ENCODE assay signal across 9 mouse cellular contexts in genomic region chr17:26600913-26601447, GRCm38 (mm10). TPM values are rescaled to one million over a fixed set of nuclear protein-coding genes. Genes with fewer than 3 reads are reported as not detected.
DNase-seq lines count a peak whose midpoint lies in the region; ATAC-seq and TF ChIP-seq lines count a peak whose summit lies in the region.
"Had no signal": no experiment of that assay in that cellular context is flagged by ENCODE, and none has a peak within 500 bp of the region (broad histone marks: within the 10 kb centered on the region; RNA-seq: fewer than 3 reads in every experiment).

No protein-coding gene starts in this region.

- H3K4me3 ChIP-seq in heart, embryonic 14.5 days (ENCODE audit: control insufficient read depth in 1 of 2, insufficient read depth in 1 of 2, low read depth in 1 of 2, low read length in 2 of 2) = no peak overlapping the region
- no peak overlapping the region for H3K4me3 ChIP-seq in liver, embryonic 12.5 days
- no peak overlapping the region for H3K4me3 ChIP-seq in forebrain, postnatal 0 days (ENCODE audit: low read depth, low read length)
- H3K4me3 ChIP-seq: neural tube, embryonic 15.5 days had no signal

- peaks cover 35 to 49% of the 10 kb centered on the region in 2 experiments for H3K4me1 ChIP-seq in heart, embryonic 14.5 days (ENCODE audit: control insufficient read depth in 2 of 2, insufficient read depth in 2 of 2, low read length in 2 of 2)
- H3K4me1 ChIP-seq in liver, embryonic 12.5 days = peaks cover 52% of the 10 kb centered on the region
- peaks cover 9% of the 10 kb centered on the region; the same call in 1 of the 2 replicates for H3K4me1 ChIP-seq in forebrain, postnatal 0 days (ENCODE audit: insufficient read depth)

- 64% methylated on average over 17 of the region's 17 CpGs for WGBS in heart, embryonic 14.5 days
- WGBS in liver, embryonic 12.5 days (ENCODE audit: insufficient replicate concordance) = 50% methylated on average over 17 of the region's 17 CpGs
- WGBS in forebrain, postnatal 0 days = 73% methylated on average over 17 of the region's 17 CpGs

- H3K36me3 ChIP-seq in heart, embryonic 14.5 days (ENCODE audit: control insufficient read depth, insufficient read depth, low read length) = peaks cover 12% of the 10 kb centered on the region; the same call in 1 of the 2 replicates
- peaks cover 8% of the 10 kb centered on the region; the same call in 1 of the 2 replicates for H3K36me3 ChIP-seq in liver, embryonic 12.5 days
- no peaks in the 10 kb centered on the region; the same call in 1 of the 2 replicates for H3K36me3 ChIP-seq in forebrain, postnatal 0 days (ENCODE audit: insufficient read depth)
- H3K36me3 ChIP-seq: neural tube, embryonic 15.5 days had no signal

- no peak for ATAC-seq in heart, embryonic 14.5 days (ENCODE audit: insufficient number of reproducible peaks, insufficient read depth, low FRiP score, low read depth)
- ATAC-seq in liver, embryonic 12.5 days = peak; percentile 38
- no peak for ATAC-seq in forebrain, postnatal 0 days

- no peak overlapping the region for H3K4me2 ChIP-seq in heart, embryonic 14.5 days (ENCODE audit: low read length)
- H3K4me2 ChIP-seq in liver, embryonic 12.5 days = peak overlapping the region; percentile 37
- H3K4me2 ChIP-seq in forebrain, postnatal 0 days (ENCODE audit: low read depth) = no peak overlapping the region
- H3K4me2 ChIP-seq: neural tube, embryonic 15.5 days had no signal

- no peaks in the 10 kb centered on the region for H3K27me3 ChIP-seq in heart, embryonic 14.5 days (ENCODE audit: control insufficient read depth, insufficient read depth, low read length)
- H3K27me3 ChIP-seq in liver, embryonic 12.5 days (replicated peaks) = no peaks in the 10 kb centered on the region
- no peaks in the 10 kb centered on the region for H3K27me3 ChIP-seq in forebrain, postnatal 0 days (ENCODE audit: insufficient read depth, low read length)
- H3K27me3 ChIP-seq: neural tube, embryonic 15.5 days had no signal

- TF ChIP-seq CTCF in forebrain, postnatal 0 days (IDR thresholded peaks at IDR 0.05; ENCODE audit: low read depth) = no peak

- no peaks in the 10 kb centered on the region for H3K9me3 ChIP-seq in heart, embryonic 14.5 days (ENCODE audit: control insufficient read depth, low read length)
- H3K9me3 ChIP-seq in liver, embryonic 12.5 days (replicated peaks) = no peaks in the 10 kb centered on the region
- no peaks in the 10 kb centered on the region for H3K9me3 ChIP-seq in forebrain, postnatal 0 days (ENCODE audit: low read length)
- H3K9me3 ChIP-seq: neural tube, embryonic 15.5 days had no signal

- H3K27ac ChIP-seq in heart, embryonic 14.5 days (replicated peaks in 1 of 2; ENCODE audit: control insufficient read depth in 1 of 2, insufficient read depth in 1 of 2, low read depth in 2 of 2, low read length in 2 of 2) = peak overlapping the region; percentile 4 to 66; a peak in 2 of 4 replicates
- H3K27ac ChIP-seq in liver, embryonic 12.5 days = peak overlapping the region; percentile 78
- no peak overlapping the region for H3K27ac ChIP-seq in forebrain, postnatal 0 days (ENCODE audit: low read depth, low read length)
- H3K27ac ChIP-seq: neural tube, embryonic 15.5 days had no signal

- peak overlapping the region; percentile 57 for H3K9ac ChIP-seq in heart, embryonic 14.5 days (ENCODE audit: low read length)
- H3K9ac ChIP-seq in liver, embryonic 12.5 days = peak overlapping the region; percentile 5; the same call in 1 of the 2 replicates
- no peak overlapping the region for H3K9ac ChIP-seq in forebrain, postnatal 0 days
- H3K9ac ChIP-seq: neural tube, embryonic 15.5 days had no signal

- no peak for DNase-seq in heart, adult 9 months (ENCODE audit: low spot score in 2 of 2)
- DNase-seq in 416B (ENCODE audit: low read depth) = peak; percentile 36
- DNase-seq in c-Kit-positive CD71-positive TER-119-negative erythroid progenitor cells, embryonic 14.5 days (ENCODE audit: low read depth) = peak; percentile 79
- DNase-seq in forebrain, postnatal 0 days = no peak
- no peak for DNase-seq in thymus, postnatal 25 days
- DNase-seq in cerebellum, adult 9-11 months = no peak

RNA-seq across cellular contexts. Expression of gene Dusp1, which starts 39.1 kb away (rescaled TPM):
- polyA plus RNA-seq in heart, embryonic 14.5 days (2014; fragmentation: Nextera tagmentation; extraction: Ambion mirVana) = 30.2 and 36.9 TPM in 2 replicates
- polyA plus RNA-seq in liver, embryonic 12.5 days (2016; fragmentation: Nextera tagmentation; extraction: Ambion mirVana) = 28.6 and 28.7 TPM in 2 replicates
- total RNA-seq in forebrain, postnatal 0 days (2014; rRNA removed) = 32.7 and 41.0 TPM in 2 replicates
- 36.0 and 38.5 TPM in 2 replicates for polyA plus RNA-seq in forebrain, postnatal 0 days (2015; fragmentation: Nextera tagmentation; extraction: Ambion mirVana)

RNA-seq across cellular contexts. Expression of gene Ergic1, which starts 39.7 kb away (rescaled TPM):
- 120 and 121 TPM in 2 replicates for polyA plus RNA-seq in heart, embryonic 14.5 days (2014; fragmentation: Nextera tagmentation; extraction: Ambion mirVana)
- 44.6 and 45.7 TPM in 2 replicates for polyA plus RNA-seq in liver, embryonic 12.5 days (2016; fragmentation: Nextera tagmentation; extraction: Ambion mirVana)
- total RNA-seq in forebrain, postnatal 0 days (2014; rRNA removed) = 137 and 186 TPM in 2 replicates
- 103 and 106 TPM in 2 replicates for polyA plus RNA-seq in forebrain, postnatal 0 days (2015; fragmentation: Nextera tagmentation; extraction: Ambion mirVana)

Comparison
In these comparisons a context has a peak if more than half of its experiments do, and no peak if none do; other contexts are left out.
1. DNase-seq: peak in 416B (single experiment) and c-Kit-positive CD71-positive TER-119-negative erythroid progenitor cells, embryonic 14.5 days (single experiment); none in heart, adult 9 months (0 of 2), forebrain, postnatal 0 days (single experiment), thymus, postnatal 25 days (single experiment) and cerebellum, adult 9-11 months (single experiment).